Mouse (Mus musculus) gastrocnemius, adult 2 months (tissue): Measurements from ENCODE around the gene Atp1a1. TPM values are rescaled to one million over a fixed set of nuclear protein-coding genes. Genes with fewer than 3 reads are reported as not detected.

Source experiments
- DNase-seq: peaks from one replicate; pipeline ENCODE4 v3.0.0; 2022
- H3K27ac ChIP-seq: fragments of 200-600 bp; 2 replicates; pipeline ENCODE4 v1.8.1; 2022; ENCODE audit warnings: mild to moderate bottlenecking
- H3K4me3 ChIP-seq: fragments of 200-600 bp; 2 replicates; pipeline ENCODE4 v1.8.1; 2022; ENCODE audit warnings: mild to moderate bottlenecking, moderate library complexity
- CTCF ChIP-seq: fragments of 200-600 bp; IDR thresholded peaks from 2 replicates; pipeline ENCODE4 v1.8.1; 2022; ENCODE audit warnings: antibody characterized with exemption, mild to moderate bottlenecking, moderate library complexity
- intact Hi-C: fragments of 180-260 bp; cut with DNase I; formaldehyde crosslinking; loops from one replicate; pipeline ENCODE4 v1.15.1; 2025
- total RNA-seq, 2 experiments: library from RNA; stranded (reverse); gene quantifications; 2 replicates each; pipeline ENCODE4 v1.2.3; 2021

Atp1a1 gene
- total RNA-seq, 2 experiments from 2014 or later, result 80.1 to 81.1 TPM

- peak; percentile 61 for DNase-seq
- intact Hi-C loops, result loop anchor here (5.0 to 10.0 kb wide), 2 partner anchors 95 to 682 kb away; partner anchors contain the start of gene Trim45
- Histone ChIP-seq H3K27ac (no peak overlapping the region), H3K4me3 (no peak overlapping the region)
- TF ChIP-seq CTCF, result 0 out of 2 replicates have a peak, but pooled peaks have one; percentile 8
These were observed 2.5 kb upstream of the Atp1a1 start for GRCm38 (mm10) chr3:101606861-101607455.

GRCm38 (mm10) chr3:101605721-101606120 lies 1.2 kb upstream of the Atp1a1 start:
- intact Hi-C loops, result loop anchor here (2.0 to 10.0 kb wide), 3 partner anchors 97 to 681 kb away; partner anchors contain the start of gene Trim45
- H3K27ac ChIP-seq, result no peak overlapping the region
- DNase-seq, result no peak
- TF ChIP-seq CTCF, result no peak
- H3K4me3 ChIP-seq, result no peak overlapping the region

GRCm38 (mm10) chr3:101605291-101605690 lies 807 bp upstream of the Atp1a1 start:
- H3K27ac ChIP-seq, result peak overlapping the region; percentile 100
- H3K4me3 ChIP-seq, result peak overlapping the region; percentile 100
- TF ChIP-seq CTCF, result no peak

DNA sequence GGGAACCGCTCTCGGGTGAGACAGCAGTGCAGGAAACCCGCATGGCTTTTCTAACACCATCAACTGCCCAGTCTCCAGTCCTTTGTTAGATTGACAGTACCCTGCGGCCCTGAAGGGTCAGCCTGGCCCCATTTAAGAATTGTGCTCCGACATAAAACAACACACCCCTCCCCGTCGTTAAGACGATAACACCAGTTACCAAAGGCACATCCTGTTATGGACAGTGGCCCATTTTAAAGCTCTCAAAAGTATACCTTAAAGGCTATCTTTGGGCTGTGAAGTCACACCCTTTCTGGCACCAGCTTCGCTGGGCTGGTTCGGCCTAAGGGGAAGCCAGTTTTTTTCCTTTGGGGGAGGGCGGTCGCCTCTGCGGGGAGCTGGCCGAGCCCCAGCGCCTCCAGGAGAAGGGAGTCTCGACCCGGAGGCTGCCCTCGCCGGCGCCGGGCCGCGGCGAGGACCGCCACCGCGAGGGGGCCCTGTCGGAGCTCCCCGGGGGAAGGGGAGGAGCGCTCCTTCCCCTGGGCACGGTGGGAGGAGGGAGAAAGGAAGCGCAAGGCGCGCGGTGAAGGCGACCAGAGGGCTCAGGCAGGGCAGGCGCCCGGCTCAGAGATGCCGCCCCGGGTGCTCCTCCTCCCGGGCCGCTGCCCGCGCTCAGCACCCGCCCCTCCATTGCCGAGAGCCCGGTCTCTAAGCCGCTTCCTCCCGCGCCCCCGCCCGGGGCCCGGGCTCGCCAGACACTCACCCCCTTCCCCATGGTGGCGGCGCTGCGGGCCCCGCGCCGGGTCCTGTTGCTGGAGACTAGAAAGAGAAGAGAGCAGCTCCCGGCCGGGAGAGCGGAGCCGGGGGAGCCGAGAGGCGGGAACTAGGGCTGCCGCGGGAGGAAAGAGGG lies 579 bp downstream of the Atp1a1 start:
- intact Hi-C loops, result loop anchor here (2.0 to 10.0 kb wide), 4 partner anchors 52 to 679 kb away; partner anchors contain the start of gene Trim45
- Histone ChIP-seq H3K4me3 (peak overlapping the region; percentile 100), H3K27ac (peak overlapping the region; percentile 100)
- peak; percentile 61 for TF ChIP-seq CTCF
- peak; percentile 90 for DNase-seq

More at GRCm38 (mm10) chr3:101605291-101605690, 807 bp upstream of the Atp1a1 start:
- DNase-seq, result no peak
- intact Hi-C loops, result loop anchor here (2.0 to 10.0 kb wide), 3 partner anchors 97 to 680 kb away; partner anchors contain the start of gene Trim45

DNA sequence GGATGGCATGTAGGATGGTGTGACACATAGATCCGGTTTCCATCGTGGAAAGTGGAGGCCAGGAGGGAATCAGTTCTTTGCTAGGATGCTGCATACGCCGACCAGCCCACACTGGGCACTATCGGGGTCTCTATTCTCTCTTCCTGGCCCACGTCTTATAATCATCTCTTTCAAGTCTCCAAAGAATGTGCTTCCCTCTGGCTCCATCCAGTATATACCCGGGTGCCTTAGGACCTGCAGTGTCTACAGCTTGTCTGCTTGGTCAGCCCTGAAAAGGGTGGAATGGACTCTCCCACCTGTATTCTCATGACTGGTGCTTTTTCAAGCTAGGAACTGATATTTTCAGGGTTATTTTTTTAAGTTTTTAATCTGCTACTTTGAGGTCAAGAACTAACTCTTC lies 1.3 kb downstream of the Atp1a1 start:
- Histone ChIP-seq H3K27ac (peak overlapping the region; percentile 100), H3K4me3 (peak overlapping the region; percentile 100)
- DNase-seq, result no peak
- no peak for TF ChIP-seq CTCF
- intact Hi-C loops, result loop anchor here (2.0 to 10.0 kb wide), 3 partner anchors 51 to 678 kb away; partner anchors contain the start of gene Trim45

GRCm38 (mm10) chr3:101602511-101603055 lies 1.9 kb downstream of the Atp1a1 start:
- DNase-seq, result no peak
- peak overlapping the region; percentile 100 for H3K27ac ChIP-seq
- intact Hi-C loops, result loop anchor here (2.0 to 10.0 kb wide), 3 partner anchors 50 to 678 kb away; partner anchors contain the start of gene Trim45
- H3K4me3 ChIP-seq, result peak overlapping the region; percentile 100
- no peak for TF ChIP-seq CTCF

DNA sequence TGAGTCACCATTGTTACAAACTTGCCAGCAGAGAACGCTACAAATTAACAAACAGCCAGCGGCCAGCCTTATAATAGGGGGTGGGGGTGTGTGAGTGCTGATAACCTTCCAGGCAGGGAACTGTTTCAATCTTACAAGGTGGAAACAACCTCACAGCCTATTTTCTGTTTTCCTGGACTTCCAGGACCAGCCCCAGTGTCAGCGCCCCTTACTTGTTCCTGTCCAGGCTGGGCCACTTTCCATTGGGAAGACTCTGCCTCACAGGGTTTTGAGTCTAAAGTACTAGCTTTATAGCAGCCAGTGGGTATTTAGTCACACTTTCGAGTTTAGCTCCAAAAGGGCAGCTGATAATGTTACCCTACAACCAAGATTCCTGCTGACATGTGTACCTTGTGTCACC lies 2.8 kb downstream of the Atp1a1 start:
- TF ChIP-seq CTCF, result no peak
- peak overlapping the region; percentile 100 for H3K27ac ChIP-seq
- intact Hi-C loops, result loop anchor here (2.0 to 10.0 kb wide), 3 partner anchors 49 to 677 kb away; partner anchors contain the start of gene Trim45
- DNase-seq, result no peak
- H3K4me3 ChIP-seq, result peak overlapping the region; percentile 2

DNA sequence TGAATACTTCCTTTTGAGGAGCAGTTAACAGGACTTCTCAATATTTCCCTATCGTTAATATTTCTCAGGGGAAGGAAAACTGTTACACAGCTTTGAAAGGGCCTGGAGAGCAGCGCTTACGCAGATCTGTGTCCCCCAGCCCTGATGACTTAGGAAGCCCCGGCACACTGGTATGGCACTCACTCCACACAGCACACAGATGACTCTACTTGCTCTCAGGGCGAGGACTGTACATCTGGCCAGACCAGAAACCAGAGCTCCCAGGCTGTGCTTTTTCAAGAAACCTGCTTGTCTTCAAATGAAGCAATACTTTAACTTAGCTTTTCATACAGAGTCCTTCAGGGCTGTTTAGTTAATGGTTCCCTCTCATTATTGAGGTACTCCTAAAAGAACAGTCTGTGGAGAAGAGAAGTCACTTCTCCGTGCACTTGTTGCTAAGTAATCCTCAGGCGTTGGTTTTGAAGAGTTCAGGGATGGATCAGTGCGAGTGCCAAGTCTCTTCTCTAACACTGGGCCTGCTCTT lies 3.4 kb downstream of the Atp1a1 start:
- H3K27ac ChIP-seq, result peak overlapping the region; percentile 100
- TF ChIP-seq CTCF, result no peak
- DNase-seq, result no peak
- intact Hi-C loops, result loop anchor here (5.0 to 10.0 kb wide), 2 partner anchors 49 to 676 kb away; partner anchors contain the start of gene Trim45
- H3K4me3 ChIP-seq, result peak overlapping the region; percentile 46

GRCm38 (mm10) chr3:101599920-101600741 lies 4.4 kb downstream of the Atp1a1 start:
- no peak for DNase-seq
- intact Hi-C loops, result loop anchor here (5.0 to 10.0 kb wide), 2 partner anchors 48 to 675 kb away; partner anchors contain the start of gene Trim45
- no peak for TF ChIP-seq CTCF
- Histone ChIP-seq H3K4me3 (peak overlapping the region; percentile 26; the same call in 1 of the 2 replicates), H3K27ac (peak overlapping the region; percentile 100)

- intact Hi-C loops, result no loop called here
- H3K4me3 ChIP-seq, result no peak overlapping the region
- H3K27ac ChIP-seq, result peak overlapping the region; percentile 64
- no peak for TF ChIP-seq CTCF
- no peak for DNase-seq
These were observed 5.1 kb downstream of the Atp1a1 start for GRCm38 (mm10) chr3:101599191-101599919.
